Mouse (Mus musculus): ENCODE measurements around the gene Arl15. TPM values are rescaled to one million over a fixed set of nuclear protein-coding genes. Genes with fewer than 3 reads are reported as not detected.

The Arl15 gene
- polyA plus RNA-seq, 1 experiment from 2014 or later, result 1.5 TPM

DNA sequence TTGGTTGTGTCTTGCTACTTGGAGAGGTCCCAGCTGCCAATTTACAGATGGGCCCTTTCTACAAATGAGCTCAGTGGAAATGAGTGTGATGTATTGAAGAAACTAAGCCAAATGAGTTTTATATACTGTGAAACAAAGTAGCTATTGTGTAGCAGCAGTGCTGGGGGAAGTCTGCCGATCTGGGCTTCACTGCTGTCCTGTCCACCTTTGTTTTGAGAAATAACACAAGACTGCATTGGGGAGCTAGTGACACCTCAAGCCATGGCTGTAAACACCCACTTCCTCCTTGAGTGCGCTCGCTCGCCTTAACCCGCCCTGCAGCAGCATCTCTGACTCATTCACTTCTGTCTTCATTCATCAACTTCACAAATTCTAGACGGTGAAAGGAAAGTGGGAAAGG, 189.3 kb downstream of the Arl15 start:
- no peak for ATAC-seq
- Histone ChIP-seq H3K27ac (ENCODE audit: low read depth) (no peak overlapping the region), H3K9me3 (ENCODE audit: low read length) (no peaks in the 10 kb centered on the region), H3K4me3 (ENCODE audit: low read depth, low read length) (no peak overlapping the region), H3K27me3 (ENCODE audit: insufficient read depth, low read length) (no peaks in the 10 kb centered on the region), H3K4me1 (ENCODE audit: insufficient read depth) (no peaks in the 10 kb centered on the region), H3K9ac (replicated peaks) (no peak overlapping the region), H3K36me3 (replicated peaks; ENCODE audit: insufficient read depth, low read length) (no peaks in the 10 kb centered on the region; the same call in 1 of the 2 replicates), H3K4me2 (ENCODE audit: low read depth, low read length) (no peak overlapping the region)
- no peak for TF ChIP-seq EP300 (IDR thresholded peaks at IDR 0.05; ENCODE audit: low read depth)
- no peak for TF ChIP-seq CTCF (IDR thresholded peaks at IDR 0.05; ENCODE audit: low read depth)
- DNase-seq, result no peak
- WGBS (ENCODE audit: insufficient replicate concordance), result 53% methylated on average over 6 of the region's 6 CpGs

DNA sequence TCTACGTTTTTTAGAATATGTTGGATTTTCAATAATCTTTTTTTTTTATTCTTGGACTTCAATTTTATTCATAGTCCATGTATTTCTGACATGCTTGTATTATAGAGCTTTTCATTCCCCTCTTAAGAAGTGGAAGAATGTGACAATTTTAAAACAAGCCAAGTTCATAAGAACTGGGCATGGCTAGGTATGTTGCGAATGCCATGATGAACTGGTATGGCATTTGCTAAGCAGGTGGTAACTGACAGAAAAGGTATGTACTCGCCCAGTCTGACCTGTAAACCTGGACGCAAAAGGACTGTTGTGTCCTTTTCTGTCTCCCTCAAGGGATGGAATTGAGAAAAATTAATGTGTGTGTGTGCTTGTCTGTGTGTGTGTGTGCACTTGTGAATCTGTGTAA, 190.2 kb downstream of the Arl15 start:
- no peak for DNase-seq
- Histone ChIP-seq H3K27me3 (ENCODE audit: insufficient read depth, low read length) (no peaks in the 10 kb centered on the region), H3K27ac (ENCODE audit: low read depth) (no peak overlapping the region), H3K4me1 (ENCODE audit: insufficient read depth) (no peaks in the 10 kb centered on the region), H3K9ac (replicated peaks) (no peak overlapping the region), H3K9me3 (ENCODE audit: low read length) (no peaks in the 10 kb centered on the region), H3K36me3 (replicated peaks; ENCODE audit: insufficient read depth, low read length) (no peaks in the 10 kb centered on the region; the same call in 1 of the 2 replicates), H3K4me2 (ENCODE audit: low read depth, low read length) (no peak overlapping the region), H3K4me3 (ENCODE audit: low read depth, low read length) (no peak overlapping the region)
- ATAC-seq, result no peak
- 85% methylated on average over 4 of the region's 4 CpGs for WGBS (ENCODE audit: insufficient replicate concordance)
- TF ChIP-seq CTCF (IDR thresholded peaks at IDR 0.05; ENCODE audit: low read depth) (no peak), EP300 (IDR thresholded peaks at IDR 0.05; ENCODE audit: low read depth) (no peak)

DNA sequence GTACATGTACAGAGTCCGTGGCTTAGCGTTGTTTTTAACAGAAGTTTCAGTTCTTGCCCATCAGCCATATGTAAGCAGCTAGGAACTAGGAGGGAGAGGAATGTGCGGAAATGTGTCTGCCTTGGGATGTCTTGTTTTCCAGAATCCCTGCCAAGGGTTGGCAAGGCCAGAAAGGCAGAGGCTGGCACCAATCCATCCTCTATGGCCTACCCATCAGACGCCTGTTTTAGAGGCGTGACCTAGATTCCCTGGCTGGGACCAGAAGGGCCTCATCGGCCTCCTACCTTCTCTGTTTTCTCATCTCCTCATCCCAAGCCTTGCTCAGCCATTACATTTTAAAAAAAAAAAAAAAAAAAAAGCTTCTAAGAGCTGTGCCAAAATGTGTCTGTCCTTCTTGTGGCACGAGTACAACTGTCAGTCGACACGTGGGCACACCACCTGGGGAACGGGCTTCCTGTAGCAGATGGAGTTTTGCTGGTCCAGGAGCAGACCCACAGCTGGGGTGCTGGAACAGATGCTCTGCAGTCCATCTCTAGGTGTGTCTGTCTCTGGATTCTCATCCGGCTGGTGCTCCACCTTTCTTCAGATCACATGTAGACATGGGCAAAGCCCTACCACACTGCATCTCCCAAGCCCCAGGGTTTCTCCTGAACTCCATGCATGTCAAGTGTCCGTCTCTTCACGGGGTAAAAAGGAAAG, 192.7 kb downstream of the Arl15 start:
- no peak overlapping the region for H3K4me2 ChIP-seq (ENCODE audit: low read depth, low read length)
- H3K4me1 ChIP-seq (ENCODE audit: insufficient read depth), result no peaks in the 10 kb centered on the region
- H3K36me3 ChIP-seq (replicated peaks; ENCODE audit: insufficient read depth, low read length), result no peaks in the 10 kb centered on the region; the same call in 1 of the 2 replicates
- ATAC-seq (no peak), DNase-seq (no peak)
- H3K27me3 ChIP-seq (ENCODE audit: insufficient read depth, low read length), result no peaks in the 10 kb centered on the region
- WGBS (ENCODE audit: insufficient replicate concordance), result 86% methylated on average over 13 of the region's 13 CpGs
- H3K9ac ChIP-seq (replicated peaks), result no peak overlapping the region
- no peak overlapping the region for H3K4me3 ChIP-seq (ENCODE audit: low read depth, low read length)
- H3K27ac ChIP-seq (ENCODE audit: low read depth), result no peak overlapping the region
- H3K9me3 ChIP-seq (ENCODE audit: low read length), result no peaks in the 10 kb centered on the region
- TF ChIP-seq CTCF (IDR thresholded peaks at IDR 0.05; ENCODE audit: low read depth) (no peak), EP300 (IDR thresholded peaks at IDR 0.05; ENCODE audit: low read depth) (no peak)

DNA sequence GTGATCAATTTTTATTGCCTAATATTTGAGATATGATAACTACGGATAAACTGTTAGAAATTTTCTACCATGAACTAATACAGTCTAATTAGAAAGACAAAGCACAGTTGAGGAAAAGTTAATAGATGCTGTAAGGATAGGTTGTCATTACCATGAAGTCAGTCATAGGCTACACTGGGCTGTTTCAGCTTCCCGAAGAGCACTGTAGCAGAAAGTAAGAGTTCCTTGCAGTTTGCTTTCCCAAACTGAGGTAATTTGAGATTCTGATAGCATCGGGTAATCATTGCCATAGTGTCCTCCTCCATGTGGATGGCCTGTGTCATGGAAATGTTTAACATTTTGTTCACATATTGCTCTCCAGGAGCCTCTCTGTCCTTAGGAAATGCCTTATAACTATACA, 195.9 kb downstream of the Arl15 start:
- WGBS (ENCODE audit: insufficient replicate concordance), result 83% methylated on average over 3 of the region's 3 CpGs
- no peak for TF ChIP-seq EP300 (IDR thresholded peaks at IDR 0.05; ENCODE audit: low read depth)
- no peak for TF ChIP-seq CTCF (IDR thresholded peaks at IDR 0.05; ENCODE audit: low read depth)

DNA sequence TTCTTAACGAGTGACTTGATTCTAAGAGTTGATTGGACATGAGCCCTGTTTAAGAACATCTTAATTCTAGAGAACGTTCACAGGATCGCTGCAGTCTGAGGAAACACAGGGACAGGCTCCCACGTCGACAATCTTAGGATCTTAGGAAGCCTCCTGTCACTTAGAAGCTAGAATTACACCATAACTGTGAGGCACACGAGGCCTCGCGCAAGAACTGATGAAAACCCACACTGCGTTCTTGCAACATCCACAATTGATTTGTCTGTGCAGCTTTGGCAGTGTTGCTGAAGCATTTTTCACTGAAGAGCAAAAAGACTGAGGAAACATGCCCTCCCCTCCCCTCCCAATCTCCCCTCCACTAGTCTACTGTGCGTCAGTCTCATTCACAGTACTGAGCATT, 196.4 kb downstream of the Arl15 start:
- WGBS (ENCODE audit: insufficient replicate concordance), result 66% methylated on average over 10 of the region's 10 CpGs
- TF ChIP-seq EP300 (IDR thresholded peaks at IDR 0.05; ENCODE audit: low read depth), result no peak
- TF ChIP-seq CTCF (IDR thresholded peaks at IDR 0.05; ENCODE audit: low read depth), result no peak
- ATAC-seq, result peak; percentile 83

More for the DNA sequence above, 195.9 kb downstream of the Arl15 start:
- H3K9ac ChIP-seq (replicated peaks), result no peak overlapping the region
- H3K9me3 ChIP-seq (ENCODE audit: low read length), result no peaks in the 10 kb centered on the region
- 0 out of 2 replicates have a peak, but pooled peaks have one; percentile 23 for ATAC-seq
- H3K36me3 ChIP-seq (replicated peaks; ENCODE audit: insufficient read depth, low read length), result no peaks in the 10 kb centered on the region; the same call in 1 of the 2 replicates
- no peak overlapping the region for H3K27ac ChIP-seq (ENCODE audit: low read depth)
- H3K4me1 ChIP-seq (ENCODE audit: insufficient read depth), result no peaks in the 10 kb centered on the region
- DNase-seq, result no peak
- no peaks in the 10 kb centered on the region for H3K27me3 ChIP-seq (ENCODE audit: insufficient read depth, low read length)
- no peak overlapping the region for H3K4me3 ChIP-seq (ENCODE audit: low read depth, low read length)
- no peak overlapping the region for H3K4me2 ChIP-seq (ENCODE audit: low read depth, low read length)

DNA sequence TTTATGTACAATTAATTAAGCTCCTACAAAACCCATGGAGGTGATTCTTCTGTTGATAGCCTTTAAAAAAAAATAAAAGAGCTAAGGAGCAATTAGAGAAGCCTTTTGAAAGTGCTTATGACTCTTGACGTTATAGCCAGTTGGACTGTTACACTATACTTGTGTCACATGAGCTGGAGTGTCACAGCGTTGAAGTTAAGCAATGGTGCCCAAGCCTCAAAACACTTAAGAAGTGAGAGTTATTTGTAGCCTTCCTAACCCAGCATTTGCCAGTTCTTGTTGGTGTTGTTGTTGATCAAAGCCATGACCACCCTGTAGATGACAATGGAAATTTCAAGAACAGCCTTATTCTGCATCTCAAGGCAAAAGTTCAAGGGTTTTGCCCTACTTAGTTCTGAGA, 198.8 kb downstream of the Arl15 start:
- Histone ChIP-seq H3K36me3 (replicated peaks; ENCODE audit: insufficient read depth, low read length) (no peaks in the 10 kb centered on the region), H3K27me3 (ENCODE audit: insufficient read depth, low read length) (no peaks in the 10 kb centered on the region), H3K4me1 (ENCODE audit: insufficient read depth) (no peaks in the 10 kb centered on the region), H3K27ac (ENCODE audit: low read depth) (no peak overlapping the region), H3K9ac (replicated peaks) (no peak overlapping the region), H3K4me2 (ENCODE audit: low read depth, low read length) (no peak overlapping the region), H3K9me3 (ENCODE audit: low read length) (no peaks in the 10 kb centered on the region), H3K4me3 (ENCODE audit: low read depth, low read length) (no peak overlapping the region)
- DNase-seq, result no peak
- no peak for ATAC-seq
- 85% methylated on average over 2 of the region's 2 CpGs for WGBS (ENCODE audit: insufficient replicate concordance)
- no peak for TF ChIP-seq EP300 (IDR thresholded peaks at IDR 0.05; ENCODE audit: low read depth)
- no peak for TF ChIP-seq CTCF (IDR thresholded peaks at IDR 0.05; ENCODE audit: low read depth)

More for the DNA sequence above, 196.4 kb downstream of the Arl15 start:
- Histone ChIP-seq H3K9me3 (ENCODE audit: low read length) (no peaks in the 10 kb centered on the region), H3K27ac (ENCODE audit: low read depth) (no peak overlapping the region), H3K9ac (replicated peaks) (no peak overlapping the region), H3K4me2 (ENCODE audit: low read depth, low read length) (no peak overlapping the region), H3K4me3 (ENCODE audit: low read depth, low read length) (no peak overlapping the region), H3K36me3 (replicated peaks; ENCODE audit: insufficient read depth, low read length) (no peaks in the 10 kb centered on the region; the same call in 1 of the 2 replicates), H3K4me1 (ENCODE audit: insufficient read depth) (no peaks in the 10 kb centered on the region), H3K27me3 (ENCODE audit: insufficient read depth, low read length) (no peaks in the 10 kb centered on the region)
- peak; percentile 55 for DNase-seq
